In genomic region chr2:55315627-55316026, GRCm38 (mm10) we compare ENCODE assay signal across 18 mouse cellular contexts.
A peak's percentile ranks its signal among the peaks of the same experiment; 100 is the strongest.
DNase-seq lines count a peak whose midpoint lies in the region; ATAC-seq and TF ChIP-seq lines count a peak whose summit lies in the region.
"Had no signal": no experiment of that assay in that cellular context is flagged by ENCODE, and none has a peak within 500 bp of the region (broad histone marks: within the 10 kb centered on the region; RNA-seq: fewer than 3 reads in every experiment).

No protein-coding gene starts in this region.

- no peak for TF ChIP-seq CTCF in brain, embryonic 14.5 days (IDR thresholded peaks at IDR 0.05; ENCODE audit: borderline replicate concordance, extremely low read depth, insufficient read depth, insufficient read length)

- H3K27me3 ChIP-seq in hindbrain, embryonic 16.5 days (replicated peaks; ENCODE audit: control insufficient read depth, insufficient read depth, low read length), result no peaks in the 10 kb centered on the region
- H3K27me3 ChIP-seq in hindbrain, embryonic 14.5 days (ENCODE audit: control insufficient read depth, insufficient read depth, low read length), result no peaks in the 10 kb centered on the region
- H3K27me3 ChIP-seq: embryonic facial prominence, embryonic 13.5 days; forebrain, embryonic 13.5 days; heart, embryonic 12.5 days had no signal

- intact Hi-C loops in heart, postnatal 10 days (cut with DNase I), result no loop called here

- DNase-seq in hindbrain, embryonic 14.5 days (ENCODE audit: low spot score), result no peak
- peak; percentile 42 for DNase-seq in brain, adult 2 months (ENCODE audit: low read depth, low spot score)
- DNase-seq in brain, embryonic 14.5 days (ENCODE audit: low read depth), result peak; percentile 5
- DNase-seq in cerebellum, postnatal 10 days, result peak; percentile 63 to 71
- DNase-seq in kidney, postnatal 10 days, result no peak
- DNase-seq in heart, postnatal 10 days, result no peak
- DNase-seq in Muller cell, postnatal 12 days (ENCODE audit: inconsistent ontology term), result no peak
- DNase-seq: adrenal gland, adult 8-10 months; adrenal gland, postnatal 36 days; forebrain, postnatal 0 days; gastrocnemius, postnatal 25 days; heart, postnatal 36 days; kidney, adult 2 months had no signal

- H3K4me2 ChIP-seq in hindbrain, embryonic 16.5 days (ENCODE audit: low read length), result no peak overlapping the region
- no peak overlapping the region for H3K4me2 ChIP-seq in hindbrain, embryonic 14.5 days (replicated peaks)
- H3K4me2 ChIP-seq: embryonic facial prominence, embryonic 13.5 days; forebrain, embryonic 13.5 days; heart, embryonic 12.5 days had no signal

- peak; percentile 42; the same call in 1 of the 2 replicates for ATAC-seq in hindbrain, embryonic 16.5 days
- ATAC-seq in hindbrain, embryonic 14.5 days (ENCODE audit: low FRiP score), result no peak
- ATAC-seq: forebrain, embryonic 13.5 days; forebrain, postnatal 0 days; intestine, embryonic 16.5 days had no signal

- no peak for TF ChIP-seq POLR2A in brain, embryonic 14.5 days (IDR thresholded peaks at IDR 0.05; ENCODE audit: borderline replicate concordance, extremely low read depth, insufficient read depth, insufficient read length, poor library complexity, severe bottlenecking)

- no peak overlapping the region for H3K9ac ChIP-seq in hindbrain, embryonic 16.5 days (ENCODE audit: low read depth, low read length)
- H3K9ac ChIP-seq in hindbrain, embryonic 14.5 days, result no peak overlapping the region
- H3K9ac ChIP-seq: embryonic facial prominence, embryonic 13.5 days; forebrain, embryonic 13.5 days; forebrain, postnatal 0 days; heart, embryonic 12.5 days had no signal

- WGBS in hindbrain, embryonic 16.5 days, result 64% methylated on average over 3 of the region's 3 CpGs
- 66% methylated on average over 3 of the region's 3 CpGs for WGBS in hindbrain, embryonic 14.5 days

- no peaks in the 10 kb centered on the region for H3K4me1 ChIP-seq in hindbrain, embryonic 16.5 days (ENCODE audit: control insufficient read depth, insufficient read depth, low read depth, low read length)
- no peaks in the 10 kb centered on the region for H3K4me1 ChIP-seq in hindbrain, embryonic 14.5 days (replicated peaks; ENCODE audit: control insufficient read depth, insufficient read depth, low read length)
- H3K4me1 ChIP-seq: embryonic facial prominence, embryonic 13.5 days; forebrain, embryonic 13.5 days; heart, embryonic 12.5 days had no signal

- H3K9me3 ChIP-seq in hindbrain, embryonic 16.5 days (ENCODE audit: control insufficient read depth, low read length), result no peaks in the 10 kb centered on the region
- no peaks in the 10 kb centered on the region for H3K9me3 ChIP-seq in hindbrain, embryonic 14.5 days (ENCODE audit: control insufficient read depth, low read length)
- H3K9me3 ChIP-seq: embryonic facial prominence, embryonic 13.5 days; forebrain, embryonic 13.5 days; heart, embryonic 12.5 days had no signal

- no peak overlapping the region for H3K27ac ChIP-seq in hindbrain, embryonic 16.5 days (ENCODE audit: low read depth, low read length)
- H3K27ac ChIP-seq in hindbrain, embryonic 14.5 days, result no peak overlapping the region
- H3K27ac ChIP-seq: embryonic facial prominence, embryonic 13.5 days; forebrain, embryonic 13.5 days had no signal

- no peaks in the 10 kb centered on the region for H3K36me3 ChIP-seq in hindbrain, embryonic 16.5 days (ENCODE audit: control insufficient read depth, insufficient read depth, low read length)
- no peaks in the 10 kb centered on the region for H3K36me3 ChIP-seq in hindbrain, embryonic 14.5 days (replicated peaks; ENCODE audit: control insufficient read depth, insufficient read depth)
- H3K36me3 ChIP-seq: embryonic facial prominence, embryonic 13.5 days; heart, embryonic 12.5 days had no signal

- H3K4me3 ChIP-seq in hindbrain, embryonic 16.5 days (ENCODE audit: low read length), result no peak overlapping the region
- H3K4me3 ChIP-seq in hindbrain, embryonic 14.5 days (replicated peaks; ENCODE audit: low read length), result no peak overlapping the region
- H3K4me3 ChIP-seq: embryonic facial prominence, embryonic 13.5 days; forebrain, embryonic 13.5 days; heart, embryonic 12.5 days had no signal

Comparison
In these comparisons a context has a peak if more than half of its experiments do, and no peak if none do; other contexts are left out.
1. DNase-seq: peak in brain, adult 2 months (single experiment), brain, embryonic 14.5 days (single experiment) and cerebellum, postnatal 10 days (2 of 2); none in hindbrain, embryonic 14.5 days (single experiment), kidney, postnatal 10 days (single experiment), heart, postnatal 10 days (0 of 2) and Muller cell, postnatal 12 days (single experiment).